Mouse (Mus musculus) spleen, adult 2 months (tissue): ENCODE results near the gene Zfp148.

Experiments
- CTCF ChIP-seq: fragments of 200-500 bp; IDR thresholded peaks from 2 replicates; pipeline ENCODE4 v1.5.1; 2011; ENCODE audit warnings: mild to moderate bottlenecking, inconsistent platforms; ENCODE audit not compliant: insufficient read depth, insufficient read length, insufficient replicate concordance; ENCODE audit errors: extremely low read depth
- POLR2A ChIP-seq: fragments of 200-500 bp; IDR thresholded peaks from 2 replicates; pipeline ENCODE4 v1.6.1; 2011; ENCODE audit warnings: low read depth, low read length, inconsistent platforms

DNA sequence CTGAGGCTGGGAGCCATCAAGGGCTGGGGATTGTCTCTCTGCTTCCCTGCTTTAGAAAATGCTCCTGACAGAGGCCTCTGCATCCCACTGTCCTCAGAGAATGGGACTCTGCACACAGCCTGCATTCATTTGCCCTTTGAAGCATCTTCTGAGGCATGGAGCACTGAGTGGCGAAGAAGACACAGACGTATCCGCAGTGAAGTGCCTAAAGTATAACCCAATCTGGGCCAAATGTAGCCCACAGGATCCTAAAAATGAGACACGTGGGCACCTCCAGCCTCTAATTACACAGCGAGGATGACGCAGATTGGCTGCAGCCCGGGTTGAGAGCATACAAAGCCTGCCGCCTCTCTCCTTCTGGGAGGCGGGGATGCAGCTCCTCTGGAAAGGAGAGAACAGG is 36.3 kb upstream of the Zfp148 start:
- no peak for TF ChIP-seq CTCF
- TF ChIP-seq POLR2A = no peak
